Mouse (Mus musculus): Measurements from ENCODE around the gene Gm17349. TPM values are rescaled to one million over a fixed set of nuclear protein-coding genes. Genes with fewer than 3 reads are reported as not detected.

The Gm17349 gene
- total RNA-seq (2014; rRNA removed; ENCODE audit: low replicate concordance) = not detected in 2 replicates
- polyA plus RNA-seq (2015; fragmentation: Nextera tagmentation; extraction: Ambion mirVana) = not detected in 2 replicates

- ATAC-seq (ENCODE audit: insufficient read depth, low read depth) (no peak), DNase-seq (ENCODE audit: low spot score) (peak; percentile 69)
- peak within 1 kb of the TSS; percentile 99 for H3K27ac ChIP-seq (ENCODE audit: low read depth)
- H3K4me2 ChIP-seq (ENCODE audit: low read depth, low read length) = peak within 1 kb of the TSS; percentile 70
- H3K4me3 ChIP-seq (ENCODE audit: low read depth, low read length) = peak within 1 kb of the TSS; percentile 26
- no peaks in the 10 kb centered on the region for H3K9me3 ChIP-seq (replicated peaks; ENCODE audit: control insufficient read depth, low read length)
- H3K4me1 ChIP-seq (ENCODE audit: control insufficient read depth, insufficient read depth) = peaks cover 31% of the 10 kb centered on the region
- H3K9ac ChIP-seq (replicated peaks; ENCODE audit: low read depth, low read length) = peak within 1 kb of the TSS; percentile 36
- peaks cover 43% of the 10 kb centered on the region for H3K36me3 ChIP-seq (replicated peaks; ENCODE audit: control insufficient read depth, insufficient read depth, low read length)
- 64% methylated on average over 11 of the region's 11 CpGs for WGBS
- peak; percentile 74 for TF ChIP-seq CTCF (IDR thresholded peaks at IDR 0.05; ENCODE audit: low read depth)
- TF ChIP-seq EP300 (IDR thresholded peaks at IDR 0.05; ENCODE audit: low read depth) = no peak
- no peaks in the 10 kb centered on the region for H3K27me3 ChIP-seq (ENCODE audit: control insufficient read depth, insufficient read depth, low read length)
Measured at GRCm38 (mm10) chr15:99705440-99706048, at the start of gene Gm17349. TSS of gene Gm17349 (minus strand) at chr15:99705490.

- Histone ChIP-seq H3K4me3 (ENCODE audit: low read depth, low read length) (no peak overlapping the region), H3K9ac (replicated peaks; ENCODE audit: low read depth, low read length) (no peak overlapping the region), H3K27me3 (ENCODE audit: control insufficient read depth, insufficient read depth, low read length) (no peaks in the 10 kb centered on the region), H3K27ac (ENCODE audit: low read depth) (no peak overlapping the region), H3K36me3 (replicated peaks; ENCODE audit: control insufficient read depth, insufficient read depth, low read length) (0 out of 2 replicates have a peak, but pooled peaks cover 4% of the 10 kb centered on the region), H3K4me1 (ENCODE audit: control insufficient read depth, insufficient read depth) (no peaks in the 10 kb centered on the region), H3K4me2 (ENCODE audit: low read depth, low read length) (no peak overlapping the region), H3K9me3 (replicated peaks; ENCODE audit: control insufficient read depth, low read length) (no peaks in the 10 kb centered on the region)
- TF ChIP-seq EP300 (IDR thresholded peaks at IDR 0.05; ENCODE audit: low read depth) (no peak), CTCF (IDR thresholded peaks at IDR 0.05; ENCODE audit: low read depth) (no peak)
- ATAC-seq (ENCODE audit: insufficient read depth, low read depth) (no peak), DNase-seq (ENCODE audit: low spot score) (no peak)
- 76% methylated on average over 3 of the region's 3 CpGs for whole genome bisulfite sequencing
Measured at GRCm38 (mm10) chr15:99754204-99754603, 48.9 kb upstream of the Gm17349 start.

- DNase-seq (ENCODE audit: low spot score) = no peak
- Histone ChIP-seq H3K9ac (replicated peaks; ENCODE audit: low read depth, low read length) (no peak overlapping the region), H3K27ac (ENCODE audit: low read depth) (no peak overlapping the region), H3K9me3 (replicated peaks; ENCODE audit: control insufficient read depth, low read length) (no peaks in the 10 kb centered on the region), H3K4me2 (ENCODE audit: low read depth, low read length) (no peak overlapping the region), H3K4me1 (ENCODE audit: control insufficient read depth, insufficient read depth) (no peaks in the 10 kb centered on the region), H3K27me3 (ENCODE audit: control insufficient read depth, insufficient read depth, low read length) (no peaks in the 10 kb centered on the region), H3K36me3 (replicated peaks; ENCODE audit: control insufficient read depth, insufficient read depth, low read length) (peaks cover 78% of the 10 kb centered on the region), H3K4me3 (ENCODE audit: low read depth, low read length) (no peak overlapping the region)
- TF ChIP-seq CTCF (IDR thresholded peaks at IDR 0.05; ENCODE audit: low read depth) (no peak), EP300 (IDR thresholded peaks at IDR 0.05; ENCODE audit: low read depth) (no peak)
- WGBS = 91% methylated on average over 4 of the region's 4 CpGs
- ATAC-seq (ENCODE audit: insufficient read depth, low read depth) = no peak
Measured at GRCm38 (mm10) chr15:99740229-99740628, 34.9 kb upstream of the Gm17349 start.

- no peak overlapping the region for H3K4me2 ChIP-seq (ENCODE audit: low read depth, low read length)
- H3K4me1 ChIP-seq (ENCODE audit: control insufficient read depth, insufficient read depth) = no peaks in the 10 kb centered on the region
- no peaks in the 10 kb centered on the region for H3K9me3 ChIP-seq (replicated peaks; ENCODE audit: control insufficient read depth, low read length)
- H3K27me3 ChIP-seq (ENCODE audit: control insufficient read depth, insufficient read depth, low read length) = no peaks in the 10 kb centered on the region
- H3K27ac ChIP-seq (ENCODE audit: low read depth) = no peak overlapping the region
- H3K9ac ChIP-seq (replicated peaks; ENCODE audit: low read depth, low read length) = no peak overlapping the region
- peaks cover 71% of the 10 kb centered on the region for H3K36me3 ChIP-seq (replicated peaks; ENCODE audit: control insufficient read depth, insufficient read depth, low read length)
- DNase-seq (ENCODE audit: low spot score) (no peak), ATAC-seq (ENCODE audit: insufficient read depth, low read depth) (peak; percentile 62)
- H3K4me3 ChIP-seq (ENCODE audit: low read depth, low read length) = no peak overlapping the region
- 48% methylated on average over 11 of the region's 11 CpGs for WGBS
- no peak for TF ChIP-seq EP300 (IDR thresholded peaks at IDR 0.05; ENCODE audit: low read depth)
- TF ChIP-seq CTCF (IDR thresholded peaks at IDR 0.05; ENCODE audit: low read depth) = peak; percentile 28
Measured at GRCm38 (mm10) chr15:99736675-99737074, 31.4 kb upstream of the Gm17349 start.

- Histone ChIP-seq H3K4me3 (ENCODE audit: low read depth, low read length) (no peak overlapping the region), H3K9ac (replicated peaks; ENCODE audit: low read depth, low read length) (no peak overlapping the region), H3K27ac (ENCODE audit: low read depth) (no peak overlapping the region), H3K27me3 (ENCODE audit: control insufficient read depth, insufficient read depth, low read length) (no peaks in the 10 kb centered on the region), H3K36me3 (replicated peaks; ENCODE audit: control insufficient read depth, insufficient read depth, low read length) (peaks cover 61% of the 10 kb centered on the region), H3K4me2 (ENCODE audit: low read depth, low read length) (no peak overlapping the region), H3K9me3 (replicated peaks; ENCODE audit: control insufficient read depth, low read length) (no peaks in the 10 kb centered on the region), H3K4me1 (ENCODE audit: control insufficient read depth, insufficient read depth) (no peaks in the 10 kb centered on the region)
- no peak for ATAC-seq (ENCODE audit: insufficient read depth, low read depth)
- TF ChIP-seq EP300 (IDR thresholded peaks at IDR 0.05; ENCODE audit: low read depth) (no peak), CTCF (IDR thresholded peaks at IDR 0.05; ENCODE audit: low read depth) (no peak)
- 94% methylated on average over 2 of the region's 2 CpGs for WGBS
- DNase-seq (ENCODE audit: low spot score) = no peak
Measured at GRCm38 (mm10) chr15:99735631-99736030, 30.3 kb upstream of the Gm17349 start.

GRCm38 (mm10) chr15:99733186-99733585 lies 27.9 kb upstream of the Gm17349 start:
- H3K9me3 ChIP-seq (replicated peaks; ENCODE audit: control insufficient read depth, low read length) = no peaks in the 10 kb centered on the region
- no peak overlapping the region for H3K9ac ChIP-seq (replicated peaks; ENCODE audit: low read depth, low read length)
- H3K4me2 ChIP-seq (ENCODE audit: low read depth, low read length) = no peak overlapping the region
- ATAC-seq (ENCODE audit: insufficient read depth, low read depth) (no peak), DNase-seq (ENCODE audit: low spot score) (no peak)
- no peak for TF ChIP-seq CTCF (IDR thresholded peaks at IDR 0.05; ENCODE audit: low read depth)
- no peaks in the 10 kb centered on the region for H3K4me1 ChIP-seq (ENCODE audit: control insufficient read depth, insufficient read depth)
- no peaks in the 10 kb centered on the region for H3K27me3 ChIP-seq (ENCODE audit: control insufficient read depth, insufficient read depth, low read length)
- no peak overlapping the region for H3K27ac ChIP-seq (ENCODE audit: low read depth)
- peaks cover 50% of the 10 kb centered on the region for H3K36me3 ChIP-seq (replicated peaks; ENCODE audit: control insufficient read depth, insufficient read depth, low read length)
- WGBS = 97% methylated on average over 5 of the region's 5 CpGs
- no peak overlapping the region for H3K4me3 ChIP-seq (ENCODE audit: low read depth, low read length)
